16 mouse cellular contexts compared by ENCODE assay signal in the genomic region with DNA sequence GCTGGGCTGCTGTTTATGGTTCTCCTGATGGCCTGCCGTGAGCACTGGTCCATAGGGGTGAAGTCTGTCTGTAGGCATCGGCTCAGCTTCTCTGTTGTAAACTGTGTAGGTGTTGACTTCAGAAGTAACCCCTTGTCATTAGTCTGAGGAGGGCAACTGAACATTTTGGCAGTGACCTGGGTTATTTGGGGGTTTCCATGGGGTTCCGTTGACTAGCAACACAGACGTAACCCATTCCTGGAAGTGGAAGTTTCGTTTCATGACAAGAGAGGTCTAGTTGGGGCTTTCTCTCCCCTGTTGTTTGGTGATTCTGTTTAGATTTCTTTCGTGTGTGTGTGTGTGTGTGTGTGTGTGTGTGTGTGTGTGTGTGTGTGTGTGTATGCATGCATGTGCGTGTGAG.
"Had no signal": no experiment of that assay in that cellular context is flagged by ENCODE, and none has a peak within 500 bp of the region (broad histone marks: within the 10 kb centered on the region; RNA-seq: fewer than 3 reads in every experiment).

No protein-coding gene starts in this region.

- H3K27me3 ChIP-seq: liver, embryonic 13.5 days; neural tube, embryonic 12.5 days; neural tube, embryonic 15.5 days had no signal

- H3K4me3 ChIP-seq: layer of hippocampus, adult 2 months; liver, embryonic 13.5 days; neural tube, embryonic 12.5 days; neural tube, embryonic 15.5 days had no signal

- H3K36me3 ChIP-seq: neural tube, embryonic 15.5 days had no signal

- DNase-seq: kidney, adult 11 months; kidney, adult 9 months; kidney, postnatal 25 days; layer of hippocampus, adult 9-11 months; liver, embryonic 13.5 days; lung, adult 2 months; lung, postnatal 14 days; midbrain, embryonic 14.5 days; right cerebral cortex, adult 18-20 months; right cerebral cortex, postnatal 25 days; spleen, adult 18-20 months; thymus, adult 18-20 months; thymus, postnatal 4 days had no signal

- H3K9me3 ChIP-seq: liver, embryonic 13.5 days; neural tube, embryonic 12.5 days; neural tube, embryonic 15.5 days had no signal
